Mouse (Mus musculus): Measurements from ENCODE around the gene Wdr1. TPM values are rescaled to one million over a fixed set of nuclear protein-coding genes. Genes with fewer than 3 reads are reported as not detected.
"Not testable (repeated sequence)": the region's sequence is repeated elsewhere in the genome, so short reads cannot be mapped to it uniquely, and the experiment has no call there.

The Wdr1 gene
- polyA plus RNA-seq, 1 experiment: 92.0 TPM

DNA sequence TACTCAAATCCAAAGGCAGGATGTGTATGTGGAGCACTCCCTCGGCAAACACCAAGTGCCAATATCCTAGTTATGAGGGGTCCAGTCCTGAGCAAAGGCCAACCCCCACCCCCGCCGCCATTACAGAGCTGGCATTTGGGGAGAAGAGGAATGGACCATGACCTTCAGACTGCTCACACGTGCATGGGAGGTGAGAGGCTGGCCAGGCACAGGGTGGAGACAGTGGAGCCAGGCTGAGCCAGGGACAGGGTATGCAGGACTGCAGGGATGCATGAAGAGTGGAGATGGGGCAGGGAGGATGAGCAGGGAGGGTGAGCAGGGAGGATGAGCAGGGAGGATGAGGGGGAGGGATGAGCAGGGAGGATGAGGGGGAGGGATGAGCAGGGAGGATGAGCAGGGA is 77.1 kb downstream of the Wdr1 start:
- peaks cover 25% of the 10 kb centered on the region for H3K27me3 ChIP-seq (replicated peaks)
- H3K9me3 ChIP-seq: 0 out of 2 replicates have a peak, but pooled peaks cover 3% of the 10 kb centered on the region
- peak overlapping the region; percentile 10 for H3K4me3 ChIP-seq (replicated peaks)
- H3K36me3 ChIP-seq (replicated peaks; ENCODE audit: low read length): no peaks in the 10 kb centered on the region
- H3K4me1 ChIP-seq: peaks cover 33% of the 10 kb centered on the region
- TF ChIP-seq FLI1 (IDR thresholded peaks at IDR 0.05; ENCODE audit: low read length): no peak
- TF ChIP-seq GATA1 (IDR thresholded peaks at IDR 0.05; ENCODE audit: borderline replicate concordance, low read length): no peak

GRCm38 (mm10) chr5:38483518-38484110 is 79.4 kb downstream of the Wdr1 start:
- no peak overlapping the region for H3K4me3 ChIP-seq (replicated peaks)
- H3K4me1 ChIP-seq: peaks cover 48% of the 10 kb centered on the region
- no peaks in the 10 kb centered on the region for H3K36me3 ChIP-seq (replicated peaks; ENCODE audit: low read length)
- 0 out of 2 replicates have a peak, but pooled peaks cover 3% of the 10 kb centered on the region for H3K9me3 ChIP-seq
- H3K27me3 ChIP-seq (replicated peaks): peaks cover 16% of the 10 kb centered on the region
- TF ChIP-seq FLI1 (IDR thresholded peaks at IDR 0.05; ENCODE audit: low read length): no peak
- TF ChIP-seq GATA1 (IDR thresholded peaks at IDR 0.05; ENCODE audit: borderline replicate concordance, low read length): no peak

DNA sequence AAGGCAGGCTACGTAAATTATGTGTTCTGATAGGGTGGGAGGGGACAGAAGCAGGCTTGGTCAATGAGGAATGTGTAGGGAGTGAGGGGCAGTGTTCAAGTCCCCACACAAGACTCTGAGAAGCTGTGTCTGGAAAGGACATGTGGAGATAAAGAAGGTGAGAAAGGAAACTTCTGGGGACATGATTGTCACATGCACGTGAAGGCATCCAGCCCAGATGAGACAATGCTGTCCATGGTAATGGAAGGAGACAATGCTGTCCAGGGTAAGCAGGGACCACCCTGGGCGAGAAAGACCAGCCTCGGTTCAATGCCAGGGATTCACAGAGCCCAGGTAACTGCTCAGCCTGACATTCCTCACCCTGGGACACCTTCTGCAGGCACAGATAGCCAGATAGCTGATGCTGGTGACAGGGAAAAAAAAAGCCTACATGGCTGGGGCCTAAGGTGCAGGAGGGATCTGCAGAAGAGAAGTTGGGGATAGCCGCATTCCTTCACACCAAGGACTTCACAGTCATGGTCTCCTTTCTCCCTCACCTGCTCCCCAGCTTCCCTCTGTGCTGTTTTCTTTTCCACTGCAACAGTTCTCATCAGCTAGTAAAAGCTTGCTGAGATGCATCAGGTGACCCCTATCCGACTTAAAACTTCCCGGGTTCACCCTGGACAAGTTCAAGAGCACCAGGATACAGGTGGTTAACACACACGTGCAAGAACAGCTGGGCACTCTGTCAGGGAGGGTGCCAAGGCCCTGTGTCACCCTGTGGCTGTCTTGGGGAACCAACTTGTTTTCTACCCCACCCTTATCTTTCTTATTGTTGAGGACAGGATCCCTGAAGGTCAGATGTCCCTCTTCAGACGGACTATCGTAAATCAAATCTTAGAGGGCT is 82.0 kb downstream of the Wdr1 start:
- H3K36me3 ChIP-seq (replicated peaks; ENCODE audit: low read length): peaks cover 22% of the 10 kb centered on the region
- peaks cover 9% of the 10 kb centered on the region for H3K27me3 ChIP-seq (replicated peaks)
- TF ChIP-seq FLI1 (IDR thresholded peaks at IDR 0.05; ENCODE audit: low read length) (no peak), GATA1 (IDR thresholded peaks at IDR 0.05; ENCODE audit: borderline replicate concordance, low read length) (no peak)
- peak overlapping the region; percentile 94 for H3K4me3 ChIP-seq (replicated peaks)
- H3K9me3 ChIP-seq: 0 out of 2 replicates have a peak, but pooled peaks cover 10% of the 10 kb centered on the region
- H3K4me1 ChIP-seq: peaks cover 54% of the 10 kb centered on the region

DNA sequence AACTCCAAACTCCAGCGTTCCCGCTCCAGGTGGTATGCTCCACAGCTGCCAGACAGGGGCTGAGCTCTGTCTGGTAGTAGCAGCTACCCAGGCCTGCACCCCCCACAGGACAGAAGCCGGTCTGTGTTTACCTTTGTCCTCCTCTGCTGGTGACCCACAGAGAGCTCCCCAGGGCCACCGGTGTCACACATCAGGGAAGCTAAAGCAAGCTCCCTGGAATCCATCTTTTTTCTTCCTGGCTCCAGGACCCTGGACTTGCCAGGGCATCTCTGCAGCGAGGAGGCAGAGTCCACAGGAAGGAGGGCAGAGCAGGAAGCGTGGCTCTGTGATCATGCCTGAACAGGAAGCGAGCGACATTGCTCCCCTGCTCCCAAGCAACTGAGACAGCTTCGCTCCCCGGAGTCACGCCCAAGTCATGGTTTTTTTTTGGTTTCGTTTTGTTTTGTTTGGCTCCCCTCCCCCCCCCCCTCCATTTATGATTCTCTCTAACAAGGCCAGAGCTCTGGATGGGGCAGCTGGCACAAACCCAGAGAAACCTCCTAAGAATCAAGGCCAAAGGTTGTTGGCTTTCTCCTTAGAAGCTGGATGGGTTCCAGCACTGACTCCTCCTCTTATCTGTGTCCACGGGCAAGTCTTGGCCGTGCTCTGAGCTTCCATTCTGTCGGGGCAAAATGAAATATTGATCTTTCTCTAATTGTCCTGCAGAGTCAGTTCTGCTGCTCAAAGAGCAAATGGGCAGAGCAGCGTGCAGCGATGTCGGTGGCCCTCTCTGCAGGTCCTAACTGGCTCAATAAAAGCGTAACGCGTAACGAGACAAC is 82.9 kb downstream of the Wdr1 start:
- Histone ChIP-seq H3K27me3 (replicated peaks) (peaks cover 5% of the 10 kb centered on the region), H3K4me3 (replicated peaks) (peak overlapping the region; percentile 94), H3K9me3 (peaks cover 10% of the 10 kb centered on the region; the same call in 1 of the 2 replicates), H3K4me1 (peaks cover 51% of the 10 kb centered on the region), H3K36me3 (replicated peaks; ENCODE audit: low read length) (peaks cover 26% of the 10 kb centered on the region)
- TF ChIP-seq GATA1 (IDR thresholded peaks at IDR 0.05; ENCODE audit: borderline replicate concordance, low read length) (no peak), FLI1 (IDR thresholded peaks at IDR 0.05; ENCODE audit: low read length) (no peak)

DNA sequence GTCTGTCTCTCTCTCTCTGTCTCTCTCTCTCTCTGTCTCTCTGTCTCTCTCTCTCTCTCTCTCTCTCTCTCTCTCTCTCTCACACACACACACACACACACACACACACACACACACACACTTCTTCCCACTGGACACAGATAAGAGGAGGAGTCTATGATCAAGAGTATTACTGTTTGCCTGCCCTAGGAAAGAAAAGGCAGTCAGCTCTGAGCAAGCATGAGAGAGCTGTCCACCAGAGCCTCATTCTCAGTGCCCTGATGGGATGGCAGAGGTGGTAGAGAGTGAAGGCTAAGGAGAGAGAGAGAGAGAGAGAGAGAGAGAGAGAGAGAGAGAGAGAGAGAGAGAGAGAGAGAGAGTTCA is 83.5 kb downstream of the Wdr1 start:
- H3K27me3 ChIP-seq (replicated peaks): not testable (repeated sequence)
- peaks cover 26% of the 10 kb centered on the region for H3K36me3 ChIP-seq (replicated peaks; ENCODE audit: low read length)
- peaks cover 51% of the 10 kb centered on the region for H3K4me1 ChIP-seq
- peaks cover 10% of the 10 kb centered on the region; the same call in 1 of the 2 replicates for H3K9me3 ChIP-seq
- peak overlapping the region; percentile 94 for H3K4me3 ChIP-seq (replicated peaks)

- Histone ChIP-seq H3K9me3 (peaks cover 10% of the 10 kb centered on the region; the same call in 1 of the 2 replicates), H3K27me3 (replicated peaks) (peaks cover 2% of the 10 kb centered on the region), H3K4me1 (peaks cover 51% of the 10 kb centered on the region), H3K4me3 (replicated peaks) (peak overlapping the region; percentile 90), H3K36me3 (replicated peaks; ENCODE audit: low read length) (peaks cover 26% of the 10 kb centered on the region)
- no peak for TF ChIP-seq GATA1 (IDR thresholded peaks at IDR 0.05; ENCODE audit: borderline replicate concordance, low read length)
- no peak for TF ChIP-seq FLI1 (IDR thresholded peaks at IDR 0.05; ENCODE audit: low read length)
These were observed 84.0 kb downstream of the Wdr1 start for GRCm38 (mm10) chr5:38479027-38479426.

DNA sequence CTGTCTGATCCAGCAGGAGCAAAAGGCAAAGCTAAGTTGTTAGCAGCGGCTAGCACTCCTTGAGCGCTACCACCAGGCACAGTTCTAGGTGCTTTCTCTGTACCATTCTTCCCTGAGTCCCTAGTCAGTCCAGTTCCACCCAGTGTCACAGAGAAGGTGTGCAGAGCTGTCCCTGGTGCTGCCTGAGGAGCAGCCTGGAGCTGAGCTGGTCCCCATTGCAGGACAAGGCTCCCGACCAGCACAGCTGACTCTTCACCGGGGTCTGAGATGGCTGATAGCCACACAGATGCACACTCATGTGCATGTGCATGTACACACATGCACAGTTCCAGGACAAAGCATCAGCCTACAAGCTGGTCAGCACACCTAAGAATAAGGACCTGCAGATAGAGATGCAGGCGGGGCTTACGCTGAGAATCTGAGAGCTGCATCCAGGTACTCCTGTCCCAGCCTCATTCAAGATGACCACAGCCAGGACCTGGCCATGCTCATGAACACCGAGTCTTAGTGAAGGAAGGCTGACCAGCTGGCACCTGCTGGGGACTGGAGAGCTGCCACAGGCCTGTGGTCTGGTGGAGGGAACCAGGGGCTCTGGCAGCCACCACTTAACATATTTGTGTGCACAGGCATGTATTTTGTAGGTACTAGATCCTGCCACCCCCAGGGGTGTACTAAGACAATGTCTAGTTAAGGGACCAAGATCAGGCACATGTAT is 85.1 kb downstream of the Wdr1 start:
- TF ChIP-seq FLI1 (IDR thresholded peaks at IDR 0.05; ENCODE audit: low read length) (no peak), GATA1 (IDR thresholded peaks at IDR 0.05; ENCODE audit: borderline replicate concordance, low read length) (no peak)
- Histone ChIP-seq H3K4me1 (peaks cover 42% of the 10 kb centered on the region), H3K4me3 (replicated peaks) (peak overlapping the region; percentile 14), H3K9me3 (peaks cover 10% of the 10 kb centered on the region; the same call in 1 of the 2 replicates), H3K27me3 (replicated peaks) (peaks cover under 1% of the 10 kb centered on the region), H3K36me3 (replicated peaks; ENCODE audit: low read length) (peaks cover 26% of the 10 kb centered on the region)

DNA sequence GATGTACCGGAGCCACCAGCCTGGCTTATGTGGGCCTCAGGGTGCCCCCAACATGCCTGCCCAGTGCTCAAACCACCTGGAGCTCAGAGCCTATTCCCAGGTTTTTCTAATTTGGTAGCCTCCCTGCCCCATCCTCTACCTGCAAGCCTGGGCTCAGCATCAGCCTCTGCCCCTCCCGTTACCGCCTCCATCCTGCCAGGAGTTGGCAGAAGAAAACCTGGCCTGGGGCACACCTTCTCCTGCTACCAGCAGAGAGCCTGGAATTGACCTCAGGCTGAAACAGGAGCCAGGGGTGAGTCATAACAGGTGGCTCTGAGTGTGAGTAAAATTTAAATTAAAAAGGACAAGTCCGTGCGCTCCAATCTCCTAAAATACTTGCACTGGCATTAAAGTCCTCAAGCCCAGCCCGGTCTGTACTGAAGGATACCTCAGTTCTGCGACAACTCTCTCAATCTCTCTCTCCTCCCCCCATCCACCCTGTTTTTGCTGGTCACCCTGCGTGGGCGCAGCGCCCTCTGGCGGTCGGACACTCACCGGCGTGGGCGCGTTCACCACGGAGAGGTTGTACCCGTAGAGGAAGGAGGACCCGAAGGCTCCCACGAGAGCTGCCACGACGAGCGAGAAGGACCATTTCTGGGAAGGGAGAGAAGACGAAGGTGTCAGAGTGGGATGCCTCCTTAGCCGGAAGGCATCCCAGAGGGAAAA is 86.0 kb downstream of the Wdr1 start:
- H3K36me3 ChIP-seq (replicated peaks; ENCODE audit: low read length): peaks cover 26% of the 10 kb centered on the region
- H3K4me1 ChIP-seq: peaks cover 37% of the 10 kb centered on the region
- TF ChIP-seq FLI1 (IDR thresholded peaks at IDR 0.05; ENCODE audit: low read length) (no peak), GATA1 (IDR thresholded peaks at IDR 0.05; ENCODE audit: borderline replicate concordance, low read length) (no peak)
- H3K9me3 ChIP-seq: peaks cover 10% of the 10 kb centered on the region; the same call in 1 of the 2 replicates
- H3K27me3 ChIP-seq (replicated peaks): no peaks in the 10 kb centered on the region
- no peak overlapping the region for H3K4me3 ChIP-seq (replicated peaks)

Other genes with a start within 250 kb of the Wdr1 start
- not detected in 2 replicates for gene Drd5, start 243.9 kb downstream of the Wdr1 start, polyA plus RNA-seq (2012; ENCODE audit: insufficient read depth, low replicate concordance)
- gene Slc2a9, start 60.1 kb downstream of the Wdr1 start, polyA plus RNA-seq (2012; ENCODE audit: insufficient read depth, low replicate concordance): 0.91 and 1.1 TPM in 2 replicates
- gene Zfp518b, start 121.6 kb upstream of the Wdr1 start, polyA plus RNA-seq (2012; ENCODE audit: insufficient read depth, low replicate concordance): 0.13 TPM in 1 of 2 replicates, not detected in the other